Mouse (Mus musculus) embryonic facial prominence, embryonic 13.5 days (tissue): ENCODE measurements around the gene Crcp. TPM values are rescaled to one million over a fixed set of nuclear protein-coding genes. Genes with fewer than 3 reads are reported as not detected.
"Not testable (repeated sequence)": the region's sequence is repeated elsewhere in the genome, so short reads cannot be mapped to it uniquely, and the experiment has no call there.

Experiments used
- ATAC-seq: fragments of 200-750 bp; cut with Nextera tagmentation; 2 replicates; pipeline ENCODE4 v1.8.0; 2017; ENCODE audit warnings: low read depth; ENCODE audit not compliant: insufficient number of reproducible peaks, insufficient read depth, low FRiP score, low TSS enrichment
- H3K27ac ChIP-seq: fragments of 300-500 bp; sonication (generic); 2 replicates; pipeline ENCODE4 v1.5.1; 2015; ENCODE audit warnings: moderate library complexity, mild to moderate bottlenecking, inconsistent platforms
- H3K27me3 ChIP-seq: fragments of 300-500 bp; sonication (generic); 2 replicates; pipeline ENCODE4 v1.6.1; 2015; ENCODE audit warnings: mild to moderate bottlenecking, inconsistent platforms
- H3K36me3 ChIP-seq: fragments of 300-500 bp; sonication (generic); 2 replicates; pipeline ENCODE4 v1.6.1; 2015; ENCODE audit warnings: mild to moderate bottlenecking, inconsistent platforms
- H3K4me1 ChIP-seq: fragments of 300-500 bp; sonication (generic); 2 replicates; pipeline ENCODE4 v1.6.1; 2015; ENCODE audit warnings: inconsistent platforms
- H3K4me2 ChIP-seq: fragments of 300-500 bp; sonication (generic); 2 replicates; pipeline ENCODE4 v1.6.1; 2015; ENCODE audit warnings: moderate library complexity, mild to moderate bottlenecking, inconsistent platforms
- H3K4me3 ChIP-seq: fragments of 300-500 bp; sonication (generic); 2 replicates; pipeline ENCODE4 v1.5.1; 2015; ENCODE audit warnings: mild to moderate bottlenecking, inconsistent platforms
- H3K9ac ChIP-seq: fragments of 300-500 bp; sonication (generic); 2 replicates; pipeline ENCODE4 v1.6.1; 2015; ENCODE audit warnings: mild to moderate bottlenecking, inconsistent platforms
- H3K9me3 ChIP-seq: fragments of 300-500 bp; sonication (generic); 2 replicates; pipeline ENCODE4 v1.6.1; 2016; ENCODE audit warnings: inconsistent platforms
- WGBS: fragments of 180-500 bp; shearing (Covaris S2); methylation state at CpG from one replicate; pipeline ENCODE4 v1.1.7; 2015; ENCODE audit warnings: mixed read lengths; 5-methylcytosine and 5-hydroxymethylcytosine counted together
- polyA plus RNA-seq: library from polyadenylated mRNA; unstranded; fragments of >200 nt; fragmentation: Nextera tagmentation; extraction: Ambion mirVana; gene quantifications from 2 replicates; pipeline ENCODE4 v1.2.1, GENCODE M21; 2015

The Crcp gene
- polyA plus RNA-seq, 1 experiment from 2014 or later, result 47.1 TPM

DNA sequence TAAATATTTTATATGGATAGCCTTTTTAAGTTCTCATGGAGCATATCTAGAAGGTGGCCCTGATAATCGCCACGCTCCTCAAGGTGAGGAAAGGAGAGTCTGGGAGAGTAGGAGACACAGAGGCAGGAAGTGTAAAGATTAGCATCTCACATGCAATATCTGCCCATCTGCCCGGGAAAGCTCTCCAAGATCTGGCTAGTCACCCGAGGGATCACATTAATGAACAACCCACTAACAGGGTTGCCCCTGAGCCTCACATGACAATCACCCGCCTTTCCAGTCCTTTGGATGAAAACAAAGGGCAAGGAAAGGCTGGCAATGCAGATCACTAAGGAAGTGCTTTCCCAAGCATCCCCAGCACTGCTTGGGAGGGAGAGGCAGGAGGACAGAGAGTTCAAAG, 2.0 kb upstream of the Crcp start:
- no peak overlapping the region for H3K4me2 ChIP-seq
- no peaks in the 10 kb centered on the region for H3K9me3 ChIP-seq
- WGBS, result 79% methylated on average over 5 of the region's 5 CpGs
- no peaks in the 10 kb centered on the region for H3K36me3 ChIP-seq
- no peak overlapping the region for H3K9ac ChIP-seq
- H3K27ac ChIP-seq, result no peak overlapping the region
- no peaks in the 10 kb centered on the region for H3K27me3 ChIP-seq
- ATAC-seq, result no peak
- H3K4me3 ChIP-seq, result no peak overlapping the region
- peaks cover 24% of the 10 kb centered on the region; the same call in 1 of the 2 replicates for H3K4me1 ChIP-seq

DNA sequence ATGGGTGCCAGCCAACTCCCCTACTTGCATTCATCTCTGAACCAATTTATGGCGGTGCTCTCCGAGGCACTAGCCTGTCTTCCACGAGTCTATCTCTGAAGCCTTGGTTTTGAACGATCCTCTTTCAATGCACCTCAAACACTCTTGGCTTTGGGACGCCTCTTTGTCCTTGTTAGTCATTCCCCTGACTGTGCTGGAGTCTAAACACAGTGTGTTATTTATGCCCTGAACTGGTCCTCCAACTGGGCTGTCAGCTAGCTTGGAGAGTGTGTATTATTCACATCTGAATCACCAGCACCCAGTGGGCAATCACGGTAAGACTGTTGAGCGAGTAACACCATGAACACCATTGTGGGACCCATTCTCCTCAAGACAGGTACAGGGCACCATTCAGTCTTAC, 1.4 kb upstream of the Crcp start:
- H3K27ac ChIP-seq, result no peak overlapping the region
- WGBS, result 82% methylated on average over 7 of the region's 7 CpGs
- no peak overlapping the region for H3K4me3 ChIP-seq
- no peak overlapping the region for H3K9ac ChIP-seq
- H3K4me1 ChIP-seq, result peaks cover 20% of the 10 kb centered on the region; the same call in 1 of the 2 replicates
- no peak overlapping the region for H3K4me2 ChIP-seq
- H3K36me3 ChIP-seq, result no peaks in the 10 kb centered on the region
- H3K9me3 ChIP-seq, result no peaks in the 10 kb centered on the region
- no peak for ATAC-seq
- H3K27me3 ChIP-seq, result no peaks in the 10 kb centered on the region

DNA sequence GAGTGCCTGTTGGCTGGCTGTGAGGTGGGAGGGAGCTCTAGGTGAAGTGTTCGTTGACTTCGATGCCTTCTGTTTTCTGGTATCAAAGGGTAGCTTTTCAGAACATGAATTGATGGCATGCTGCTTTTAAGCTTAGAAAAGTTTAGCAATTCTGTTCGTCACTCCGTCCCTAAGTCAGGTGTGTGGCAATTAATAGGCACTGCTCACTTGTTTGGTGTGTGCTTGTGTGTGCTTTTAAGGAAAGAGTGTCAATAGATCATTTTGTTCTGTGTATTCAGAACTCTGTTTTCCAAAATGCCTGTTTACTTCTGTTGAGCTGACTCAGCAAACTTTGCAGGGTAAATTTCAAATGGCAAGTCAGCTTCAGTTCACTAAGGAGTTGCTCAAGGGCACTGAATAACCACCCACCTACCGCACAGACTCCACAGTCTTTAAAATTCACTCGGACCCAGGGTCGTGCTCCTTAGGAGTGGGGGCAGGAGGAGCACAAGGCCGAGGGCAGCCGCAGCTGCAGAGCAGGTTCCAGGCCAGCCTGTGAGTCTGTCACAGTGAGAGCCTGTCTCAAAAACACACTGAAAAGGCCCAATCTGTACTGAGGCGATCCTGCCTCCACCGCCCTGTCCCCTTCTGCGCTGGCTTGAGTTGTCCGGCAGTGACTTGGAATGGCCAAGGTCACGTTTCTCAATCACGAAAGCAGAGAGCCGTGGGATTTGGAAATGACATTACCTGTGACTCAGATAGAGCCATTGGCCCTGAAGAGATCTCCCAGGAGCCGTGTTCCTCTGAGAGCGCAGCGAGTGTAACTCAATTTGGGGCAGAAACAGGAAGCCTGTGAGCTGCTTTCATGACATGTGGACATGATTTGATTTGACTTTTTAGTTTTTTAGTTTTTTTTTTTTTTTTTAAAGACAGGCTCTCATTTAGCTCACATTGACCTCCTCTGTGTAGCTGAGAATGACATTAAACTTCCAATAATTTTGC, 2.6 kb downstream of the Crcp start:
- ATAC-seq, result no peak
- H3K9me3 ChIP-seq, result no peaks in the 10 kb centered on the region
- peaks cover 14% of the 10 kb centered on the region; the same call in 1 of the 2 replicates for H3K4me1 ChIP-seq
- H3K27me3 ChIP-seq, result no peaks in the 10 kb centered on the region
- peaks cover 18% of the 10 kb centered on the region for H3K36me3 ChIP-seq
- 83% methylated on average over 19 of the region's 19 CpGs for WGBS
- H3K4me3 ChIP-seq, result no peak overlapping the region
- H3K9ac ChIP-seq, result peak overlapping the region; percentile 40; the same call in 1 of the 2 replicates
- H3K4me2 ChIP-seq, result no peak overlapping the region
- peak overlapping the region; percentile 48; the same call in 1 of the 2 replicates for H3K27ac ChIP-seq

DNA sequence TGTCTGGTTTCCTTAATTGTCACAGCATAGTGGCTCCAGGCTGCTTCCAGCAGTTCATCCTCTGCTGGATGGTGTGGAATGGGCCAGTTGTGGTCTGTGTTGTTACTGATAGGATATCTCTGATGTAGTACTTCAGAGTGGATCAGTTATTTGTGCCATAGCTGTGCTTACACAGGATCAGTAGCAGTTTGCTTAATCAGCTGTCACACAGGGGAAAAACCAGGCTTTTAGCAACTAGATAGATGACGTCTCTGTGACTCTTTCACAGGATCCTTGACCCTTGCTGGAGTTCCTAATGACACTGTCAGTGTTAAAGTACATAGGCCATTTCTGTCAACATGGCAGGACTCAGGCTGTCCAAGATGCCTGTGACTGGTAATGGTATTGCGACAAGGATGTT, 4.8 kb downstream of the Crcp start:
- Histone ChIP-seq H3K27ac (no peak overlapping the region), H3K36me3 (peaks cover 32% of the 10 kb centered on the region), H3K27me3 (no peaks in the 10 kb centered on the region), H3K4me3 (no peak overlapping the region), H3K9me3 (no peaks in the 10 kb centered on the region), H3K9ac (0 out of 2 replicates have a peak overlapping the region, but pooled peaks have one; percentile 11), H3K4me2 (no peak overlapping the region), H3K4me1 (peaks cover 14% of the 10 kb centered on the region; the same call in 1 of the 2 replicates)
- WGBS, result 89% methylated on average over 2 of the region's 2 CpGs
- no peak for ATAC-seq

DNA sequence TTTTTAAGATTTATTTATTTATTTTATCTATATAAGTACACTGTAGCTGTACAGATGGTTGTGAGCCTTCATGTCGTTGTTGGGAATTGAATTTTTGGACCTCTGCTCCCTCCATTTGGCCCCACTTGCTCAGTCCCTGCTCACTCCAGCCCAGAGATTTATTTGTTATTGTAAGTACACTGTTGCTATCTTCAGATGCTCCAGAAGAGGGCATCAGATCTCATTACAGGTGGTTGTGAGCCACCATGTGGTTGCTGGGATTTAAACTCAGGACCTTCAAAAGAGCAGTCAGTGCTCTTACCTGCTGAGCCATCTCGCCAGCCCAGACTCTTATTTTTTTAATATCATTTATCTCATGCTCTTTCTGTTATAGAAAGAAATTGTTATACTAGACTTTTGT, 7.2 kb downstream of the Crcp start:
- not testable (repeated sequence) for H3K9me3 ChIP-seq, H3K4me3 ChIP-seq, H3K9ac ChIP-seq, H3K27me3 ChIP-seq, H3K4me1 ChIP-seq, H3K27ac ChIP-seq, ATAC-seq, H3K4me2 ChIP-seq
- WGBS, result 61% methylated on average over 2 of the region's 2 CpGs
- H3K36me3 ChIP-seq, result peaks cover 50% of the 10 kb centered on the region

DNA sequence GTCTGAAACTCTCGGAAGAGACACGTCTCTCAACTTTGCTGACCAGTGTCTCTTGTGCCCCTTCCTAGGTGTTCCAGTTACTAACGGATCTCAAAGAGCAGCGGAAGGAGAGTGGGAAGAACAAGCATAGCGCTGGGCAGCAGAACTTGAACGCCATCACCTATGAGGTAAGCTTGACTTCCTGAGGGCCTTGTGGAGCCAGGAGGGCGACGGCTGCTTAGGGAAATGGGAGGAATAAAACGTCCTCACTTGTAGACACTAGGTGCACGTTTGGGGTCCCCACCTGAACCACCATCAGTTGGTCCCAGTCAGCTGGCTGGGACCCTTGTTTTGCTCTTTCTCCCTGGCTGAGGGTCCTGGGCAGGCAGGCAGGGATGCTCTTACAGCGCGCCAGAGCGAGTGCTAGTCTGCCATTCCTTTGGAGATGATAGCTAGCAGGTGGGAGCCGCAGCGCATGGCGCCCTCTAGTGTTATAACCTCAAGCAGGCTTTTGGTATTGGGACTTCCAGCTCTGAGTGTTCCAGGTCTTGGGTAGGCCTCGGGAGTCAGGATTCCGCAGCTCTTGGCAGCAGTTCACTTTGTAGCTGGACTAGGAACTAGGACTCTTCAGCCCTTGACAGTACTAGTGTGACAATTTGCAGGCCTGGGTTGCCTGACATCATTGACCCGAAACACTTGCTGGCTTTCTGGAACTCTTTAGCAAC, 8.8 kb downstream of the Crcp start:
- Histone ChIP-seq H3K4me2 (no peak overlapping the region), H3K4me1 (no peaks in the 10 kb centered on the region), H3K27ac (no peak overlapping the region), H3K36me3 (peaks cover 66% of the 10 kb centered on the region), H3K9ac (0 out of 2 replicates have a peak overlapping the region, but pooled peaks have one; percentile 6), H3K27me3 (no peaks in the 10 kb centered on the region), H3K4me3 (no peak overlapping the region), H3K9me3 (no peaks in the 10 kb centered on the region)
- WGBS, result 63% methylated on average over 19 of the region's 19 CpGs
- no peak for ATAC-seq

DNA sequence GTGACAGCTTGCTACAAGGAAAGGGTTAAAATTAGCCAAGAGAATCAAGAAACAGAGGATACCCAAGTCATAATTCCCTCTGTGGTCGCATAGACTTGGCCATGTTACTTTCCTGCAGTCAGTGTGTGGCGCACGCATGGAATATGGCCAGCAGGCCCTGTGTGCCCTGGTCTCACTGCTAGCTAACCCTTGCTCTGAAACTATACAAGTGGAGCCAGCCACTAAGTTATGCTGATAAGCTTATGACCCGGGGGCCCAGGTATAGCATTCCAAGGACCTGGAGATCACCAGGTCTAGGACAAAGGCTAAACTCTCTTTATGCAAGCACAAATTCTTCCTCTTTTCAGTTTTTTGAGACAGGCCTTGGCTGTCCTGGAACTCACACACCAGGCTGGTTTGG, 11.7 kb downstream of the Crcp start:
- no peak for ATAC-seq
- Histone ChIP-seq H3K27me3 (no peaks in the 10 kb centered on the region), H3K9ac (no peak overlapping the region), H3K27ac (no peak overlapping the region), H3K4me2 (no peak overlapping the region), H3K4me3 (no peak overlapping the region), H3K4me1 (no peaks in the 10 kb centered on the region), H3K36me3 (peaks cover 74% of the 10 kb centered on the region), H3K9me3 (no peaks in the 10 kb centered on the region)
- WGBS, result 88% methylated on average over 4 of the region's 4 CpGs

DNA sequence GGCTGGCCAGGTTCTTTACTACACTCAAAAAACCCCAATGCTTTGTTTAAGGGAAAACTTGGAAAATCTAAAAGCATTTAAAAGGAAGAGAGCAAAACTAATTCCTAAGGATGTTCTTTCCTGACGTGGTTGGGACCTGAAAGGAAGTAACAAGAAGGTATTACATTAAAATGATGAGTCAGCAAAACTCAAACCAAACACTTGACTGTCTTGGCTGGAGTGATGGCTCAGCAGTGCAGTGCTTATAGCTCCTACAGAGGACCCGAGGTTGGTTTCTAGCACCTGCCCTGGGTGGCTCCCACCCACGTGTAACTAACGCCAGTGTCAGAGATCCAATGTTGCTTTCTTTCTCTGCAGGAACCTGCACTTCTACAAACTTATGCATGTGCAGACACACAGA, 12.2 kb downstream of the Crcp start:
- no peak overlapping the region for H3K4me3 ChIP-seq
- no peaks in the 10 kb centered on the region for H3K27me3 ChIP-seq
- no peak overlapping the region for H3K9ac ChIP-seq
- no peaks in the 10 kb centered on the region for H3K9me3 ChIP-seq
- H3K27ac ChIP-seq, result no peak overlapping the region
- ATAC-seq, result no peak
- no peaks in the 10 kb centered on the region for H3K4me1 ChIP-seq
- peaks cover 74% of the 10 kb centered on the region for H3K36me3 ChIP-seq
- WGBS, result 89% methylated on average over 4 of the region's 4 CpGs
- H3K4me2 ChIP-seq, result no peak overlapping the region

DNA sequence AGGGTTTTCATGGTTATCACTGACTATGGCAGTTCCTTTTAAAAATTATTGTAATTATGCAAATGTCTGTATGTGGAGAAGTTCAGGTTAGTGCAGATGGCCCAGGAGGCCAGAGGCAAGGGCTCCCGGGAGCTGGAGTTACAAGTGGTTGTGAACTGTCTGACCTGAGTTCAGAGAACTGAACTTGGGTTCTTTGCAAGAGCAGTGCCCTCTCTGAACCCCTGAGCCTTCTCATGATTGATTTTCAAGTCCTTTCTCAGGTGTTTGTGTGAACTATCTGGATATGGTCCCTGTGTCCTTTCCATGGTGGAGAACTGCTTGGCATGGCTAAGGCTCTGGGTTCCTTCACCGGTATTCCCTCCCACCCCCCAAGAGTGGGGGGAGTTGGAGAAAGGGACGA, 14.7 kb downstream of the Crcp start:
- Histone ChIP-seq H3K9ac (no peak overlapping the region), H3K4me3 (no peak overlapping the region), H3K27ac (no peak overlapping the region), H3K4me2 (no peak overlapping the region), H3K36me3 (peaks cover 78% of the 10 kb centered on the region), H3K27me3 (no peaks in the 10 kb centered on the region), H3K4me1 (no peaks in the 10 kb centered on the region), H3K9me3 (no peaks in the 10 kb centered on the region)
- 90% methylated on average over 3 of the region's 3 CpGs for WGBS
- no peak for ATAC-seq

DNA sequence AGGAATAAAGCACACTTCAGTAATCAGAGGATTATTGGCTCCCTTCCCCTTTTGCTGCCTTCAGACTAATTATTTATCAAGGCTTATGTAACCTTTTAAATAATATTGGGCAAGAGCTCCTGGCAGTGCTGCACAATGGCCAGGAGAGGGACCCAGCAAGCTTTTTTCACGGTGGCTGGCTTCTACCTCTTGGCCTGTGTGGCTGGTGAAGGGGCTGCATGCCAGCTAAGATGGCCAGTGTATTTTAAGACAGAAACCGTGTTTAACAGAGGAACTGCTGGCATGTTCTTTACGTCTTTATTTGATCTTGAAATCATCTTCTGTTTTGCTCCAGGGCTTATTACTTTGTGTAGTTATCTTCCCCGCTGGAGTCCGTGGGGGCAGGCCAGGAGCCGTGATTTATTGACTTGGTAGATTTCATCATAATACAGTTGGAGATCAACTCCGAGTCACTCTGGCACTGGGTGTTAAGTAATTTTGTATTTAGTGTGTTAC, 15.2 kb downstream of the Crcp start:
- H3K4me3 ChIP-seq, result no peak overlapping the region
- no peak overlapping the region for H3K9ac ChIP-seq
- no peak for ATAC-seq
- no peak overlapping the region for H3K4me2 ChIP-seq
- no peaks in the 10 kb centered on the region for H3K4me1 ChIP-seq
- H3K9me3 ChIP-seq, result no peaks in the 10 kb centered on the region
- peaks cover 83% of the 10 kb centered on the region for H3K36me3 ChIP-seq
- 76% methylated on average over 7 of the region's 7 CpGs for WGBS
- H3K27me3 ChIP-seq, result no peaks in the 10 kb centered on the region
- no peak overlapping the region for H3K27ac ChIP-seq

DNA sequence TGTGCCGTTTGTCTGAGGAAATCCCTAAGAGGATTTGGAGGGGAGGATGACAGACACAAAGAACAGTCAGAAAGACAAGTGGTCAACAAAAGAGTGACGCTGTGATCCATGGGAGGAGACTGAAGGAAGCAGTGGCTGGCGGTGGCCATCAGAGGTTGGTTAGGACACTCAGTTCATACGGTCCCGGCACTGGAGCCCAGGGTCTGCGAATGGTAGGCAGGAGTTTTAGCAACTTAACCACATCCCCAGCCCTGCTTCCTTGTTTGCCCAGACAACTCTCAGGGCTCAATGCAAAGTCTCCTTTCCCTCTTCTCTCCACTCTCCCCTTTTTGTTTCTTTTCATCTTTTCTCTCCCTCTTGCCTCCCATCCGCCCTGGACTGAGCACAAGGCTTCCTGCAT, 17.0 kb downstream of the Crcp start:
- ATAC-seq, result no peak
- Histone ChIP-seq H3K27ac (no peak overlapping the region), H3K36me3 (peaks cover 81% of the 10 kb centered on the region), H3K27me3 (no peaks in the 10 kb centered on the region), H3K4me2 (no peak overlapping the region), H3K4me3 (no peak overlapping the region), H3K4me1 (0 out of 2 replicates have a peak, but pooled peaks cover 5% of the 10 kb centered on the region), H3K9ac (no peak overlapping the region), H3K9me3 (no peaks in the 10 kb centered on the region)
- WGBS, result 86% methylated on average over 7 of the region's 7 CpGs
